Mouse (Mus musculus): ENCODE data around the gene Pirt. TPM values are rescaled to one million over a fixed set of nuclear protein-coding genes. Genes with fewer than 3 reads are reported as not detected.

The Pirt gene
- polyA plus RNA-seq, 1 experiment from 2014 or later, result 5.6 TPM

DNA sequence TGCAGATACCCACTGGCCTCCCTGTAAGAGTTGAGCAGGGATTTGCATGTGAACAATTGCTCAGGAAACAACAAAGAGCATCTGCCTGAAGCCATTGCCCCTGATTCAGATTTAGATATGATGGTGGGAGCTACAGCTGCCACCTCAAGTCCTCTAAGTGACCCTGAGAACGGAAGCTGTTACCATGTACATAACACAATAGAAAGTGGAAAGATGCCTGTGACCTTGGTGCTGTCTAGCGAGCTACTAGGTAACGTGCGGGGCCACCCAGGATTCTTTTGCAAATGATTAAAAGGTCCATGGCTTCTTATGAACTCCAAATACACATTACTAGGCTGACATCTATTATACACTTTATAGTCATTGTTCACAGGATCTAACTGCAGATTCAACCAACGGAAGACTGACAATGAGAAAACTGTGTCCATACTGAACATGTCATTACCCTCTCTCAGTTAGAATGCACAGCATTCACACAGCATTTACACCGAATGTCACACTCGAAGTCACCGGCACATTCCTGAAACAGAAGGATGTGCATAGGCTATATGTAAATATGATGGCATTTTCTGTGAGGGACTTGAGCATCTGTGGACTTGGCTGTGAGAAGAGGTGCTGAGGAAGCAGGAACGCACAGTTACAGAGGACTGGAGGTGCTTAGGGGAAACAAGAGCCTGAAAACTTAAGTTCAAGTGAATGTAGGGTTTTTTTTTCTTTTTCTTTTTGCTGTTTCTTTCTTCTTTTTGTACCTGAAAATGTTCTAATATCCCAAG, 21.2 kb downstream of the Pirt start:
- 75% methylated on average over 9 of the region's 9 CpGs for whole genome bisulfite sequencing
- H3K36me3 ChIP-seq (ENCODE audit: control insufficient read depth, insufficient read depth, low read length), result no peaks in the 10 kb centered on the region
- no peak overlapping the region for H3K9ac ChIP-seq (ENCODE audit: low read length)
- ATAC-seq (replicated peaks; ENCODE audit: low FRiP score, low TSS enrichment, low read depth), result no peak
- no peaks in the 10 kb centered on the region for H3K27me3 ChIP-seq (replicated peaks; ENCODE audit: control insufficient read depth, insufficient read depth, low read length)
- no peak for DNase-seq (ENCODE audit: low spot score)
- H3K9me3 ChIP-seq (ENCODE audit: control insufficient read depth, low read length), result no peaks in the 10 kb centered on the region
- H3K27ac ChIP-seq (ENCODE audit: low read depth), result no peak overlapping the region
- no peak overlapping the region for H3K4me3 ChIP-seq (ENCODE audit: low read depth, low read length)
- H3K4me2 ChIP-seq (ENCODE audit: low read length), result no peak overlapping the region
- no peaks in the 10 kb centered on the region for H3K4me1 ChIP-seq (replicated peaks; ENCODE audit: control insufficient read depth, insufficient read depth, low read length)

DNA sequence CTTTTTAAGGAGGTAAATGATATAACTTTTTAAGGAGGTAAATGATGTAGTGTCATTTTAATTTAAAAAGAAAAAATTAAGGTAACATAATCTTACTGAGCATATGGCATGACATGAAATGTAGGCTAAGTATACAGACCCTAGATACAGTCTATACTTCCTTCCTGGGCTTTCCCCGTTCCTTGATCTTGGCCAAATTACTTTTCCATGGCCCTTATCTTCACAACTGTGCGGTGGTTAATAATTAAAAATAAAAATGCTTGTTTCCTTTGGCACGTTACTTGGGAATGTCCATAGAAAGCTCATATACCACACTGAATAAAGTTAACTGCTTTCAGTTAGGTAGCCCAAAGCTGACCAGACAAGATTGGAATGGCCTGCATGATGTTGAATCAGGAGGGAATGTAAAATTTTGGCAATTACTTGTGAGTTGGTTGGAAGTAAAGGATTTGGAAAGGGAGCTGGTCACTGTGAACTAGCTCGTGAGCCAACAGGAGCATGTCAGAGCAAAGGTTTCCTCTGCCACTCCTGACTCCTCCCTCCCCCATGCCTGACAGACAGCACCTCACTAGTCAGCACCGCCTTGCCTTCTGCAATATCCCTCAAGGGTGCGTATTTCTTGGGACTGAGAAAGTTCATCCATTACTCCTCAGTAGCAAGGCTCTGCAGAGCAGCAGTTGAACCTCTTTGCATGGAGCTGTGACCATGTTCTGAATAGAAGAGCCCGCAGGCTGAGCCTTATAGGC, 22.8 kb downstream of the Pirt start:
- Histone ChIP-seq H3K27ac (ENCODE audit: low read depth) (no peak overlapping the region), H3K36me3 (ENCODE audit: control insufficient read depth, insufficient read depth, low read length) (no peaks in the 10 kb centered on the region), H3K4me3 (ENCODE audit: low read depth, low read length) (no peak overlapping the region), H3K9me3 (ENCODE audit: control insufficient read depth, low read length) (no peaks in the 10 kb centered on the region), H3K4me1 (replicated peaks; ENCODE audit: control insufficient read depth, insufficient read depth, low read length) (no peaks in the 10 kb centered on the region), H3K27me3 (replicated peaks; ENCODE audit: control insufficient read depth, insufficient read depth, low read length) (no peaks in the 10 kb centered on the region), H3K4me2 (ENCODE audit: low read length) (no peak overlapping the region), H3K9ac (ENCODE audit: low read length) (no peak overlapping the region)
- ATAC-seq (replicated peaks; ENCODE audit: low FRiP score, low TSS enrichment, low read depth), result peak; percentile 43; the same call in 1 of the 2 replicates
- no peak for DNase-seq (ENCODE audit: low spot score)
- WGBS, result 71% methylated on average over 7 of the region's 7 CpGs

DNA sequence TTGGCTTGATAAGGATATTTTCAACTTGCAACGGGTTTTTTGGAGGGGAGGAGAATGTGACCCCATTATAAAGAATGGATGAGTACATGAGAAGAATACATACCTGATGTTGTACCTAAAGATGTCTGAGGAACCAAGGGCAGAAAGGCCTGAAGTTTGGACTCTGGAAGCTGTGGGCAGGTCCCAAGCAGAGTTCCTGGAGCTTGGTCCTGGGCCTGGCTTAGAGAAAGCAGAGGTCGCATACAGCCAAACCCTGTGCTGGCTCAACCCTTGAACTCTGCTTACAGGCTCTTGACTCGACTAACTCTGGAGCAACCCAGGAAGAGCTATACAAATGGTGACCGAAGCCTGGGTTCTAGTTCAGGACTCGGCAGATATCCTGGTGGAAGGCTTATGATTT, 30.2 kb downstream of the Pirt start:
- WGBS, result 87% methylated on average over 5 of the region's 5 CpGs
- no peak for ATAC-seq (replicated peaks; ENCODE audit: low FRiP score, low TSS enrichment, low read depth)

DNA sequence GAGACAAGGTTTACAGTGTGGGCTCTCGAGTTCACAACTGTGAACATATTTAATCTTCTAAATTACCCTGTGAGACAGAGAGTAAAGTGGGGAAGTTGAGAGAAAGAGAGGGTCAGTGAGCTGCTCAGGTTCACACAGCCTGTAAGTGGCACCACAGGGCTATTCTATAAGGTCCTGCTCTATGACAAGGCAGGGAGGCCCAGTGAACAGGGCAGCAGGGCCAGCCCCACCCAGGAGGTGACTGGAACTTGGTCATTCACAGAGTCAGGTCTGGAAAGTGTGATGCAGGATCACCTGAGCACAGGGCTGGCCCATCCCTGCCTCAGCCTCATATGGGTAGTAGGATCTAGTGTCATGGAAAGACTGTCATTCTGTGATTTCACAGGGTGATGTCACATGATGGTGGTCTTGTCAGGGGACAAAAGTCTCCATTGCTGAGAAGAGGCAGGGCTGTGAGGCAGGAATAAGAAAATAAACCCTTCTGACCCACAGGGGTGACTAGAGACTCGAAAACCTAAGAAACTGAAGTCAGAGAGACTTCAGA, 33.5 kb downstream of the Pirt start:
- Histone ChIP-seq H3K9me3 (ENCODE audit: control insufficient read depth, low read length) (no peaks in the 10 kb centered on the region), H3K9ac (ENCODE audit: low read length) (no peak overlapping the region), H3K4me2 (ENCODE audit: low read length) (no peak overlapping the region), H3K4me1 (replicated peaks; ENCODE audit: control insufficient read depth, insufficient read depth, low read length) (no peaks in the 10 kb centered on the region), H3K27ac (ENCODE audit: low read depth) (no peak overlapping the region), H3K4me3 (ENCODE audit: low read depth, low read length) (no peak overlapping the region), H3K27me3 (replicated peaks; ENCODE audit: control insufficient read depth, insufficient read depth, low read length) (no peaks in the 10 kb centered on the region), H3K36me3 (ENCODE audit: control insufficient read depth, insufficient read depth, low read length) (no peaks in the 10 kb centered on the region)
- DNase-seq (ENCODE audit: low spot score) (no peak), ATAC-seq (replicated peaks; ENCODE audit: low FRiP score, low TSS enrichment, low read depth) (no peak)
- 55% methylated on average over 2 of the region's 2 CpGs for WGBS

More for the DNA sequence above, 30.2 kb downstream of the Pirt start:
- no peak for DNase-seq (ENCODE audit: low spot score)
- Histone ChIP-seq H3K9ac (ENCODE audit: low read length) (no peak overlapping the region), H3K9me3 (ENCODE audit: control insufficient read depth, low read length) (no peaks in the 10 kb centered on the region), H3K4me2 (ENCODE audit: low read length) (no peak overlapping the region), H3K27ac (ENCODE audit: low read depth) (no peak overlapping the region), H3K27me3 (replicated peaks; ENCODE audit: control insufficient read depth, insufficient read depth, low read length) (no peaks in the 10 kb centered on the region), H3K36me3 (ENCODE audit: control insufficient read depth, insufficient read depth, low read length) (no peaks in the 10 kb centered on the region), H3K4me1 (replicated peaks; ENCODE audit: control insufficient read depth, insufficient read depth, low read length) (no peaks in the 10 kb centered on the region), H3K4me3 (ENCODE audit: low read depth, low read length) (no peak overlapping the region)

DNA sequence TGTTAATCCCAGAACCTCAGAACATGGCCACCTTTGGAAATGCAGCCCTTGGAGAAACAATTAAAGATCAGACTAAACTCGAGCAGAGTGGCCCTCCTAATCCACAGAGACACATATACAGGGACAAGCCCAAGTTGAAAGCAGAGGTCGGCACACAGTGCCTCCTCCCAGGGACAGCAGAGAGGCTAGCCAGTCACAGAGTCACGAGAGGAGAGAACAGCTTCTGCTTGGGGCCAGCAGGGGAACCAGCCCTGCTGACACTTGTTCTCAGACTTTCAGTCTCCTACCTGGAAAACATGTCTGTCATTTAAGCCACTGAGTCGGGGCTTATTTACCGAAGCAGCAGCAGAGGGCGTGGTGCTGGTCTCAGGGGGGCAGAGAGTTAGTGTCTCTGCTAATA, 34.7 kb downstream of the Pirt start:
- no peak overlapping the region for H3K27ac ChIP-seq (ENCODE audit: low read depth)
- no peak for ATAC-seq (replicated peaks; ENCODE audit: low FRiP score, low TSS enrichment, low read depth)

DNA sequence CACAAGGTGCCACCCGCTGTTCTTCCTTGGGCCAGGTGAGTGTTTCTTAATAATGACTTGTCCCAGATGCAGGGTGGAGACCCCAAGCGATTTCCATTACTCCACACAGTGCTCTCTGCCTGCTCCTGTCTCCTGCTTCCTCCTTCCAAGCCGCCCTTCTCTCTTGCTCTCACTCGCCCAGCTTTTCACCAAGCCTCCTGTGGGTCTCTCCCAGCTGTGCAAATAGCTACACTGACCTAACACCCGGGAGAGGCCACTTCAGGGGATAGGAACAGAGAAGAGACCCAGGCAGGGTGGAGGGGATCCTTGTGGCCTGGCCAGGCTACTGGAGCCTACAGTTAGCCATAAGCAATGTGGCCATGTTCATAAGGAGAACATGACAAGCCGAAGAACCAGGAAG, 35.1 kb downstream of the Pirt start:
- no peaks in the 10 kb centered on the region for H3K9me3 ChIP-seq (ENCODE audit: control insufficient read depth, low read length)
- no peak overlapping the region for H3K9ac ChIP-seq (ENCODE audit: low read length)
- H3K36me3 ChIP-seq (ENCODE audit: control insufficient read depth, insufficient read depth, low read length), result no peaks in the 10 kb centered on the region
- no peaks in the 10 kb centered on the region for H3K27me3 ChIP-seq (replicated peaks; ENCODE audit: control insufficient read depth, insufficient read depth, low read length)
- H3K4me2 ChIP-seq (ENCODE audit: low read length), result no peak overlapping the region
- no peak overlapping the region for H3K27ac ChIP-seq (ENCODE audit: low read depth)
- H3K4me1 ChIP-seq (replicated peaks; ENCODE audit: control insufficient read depth, insufficient read depth, low read length), result no peaks in the 10 kb centered on the region
- ATAC-seq (replicated peaks; ENCODE audit: low FRiP score, low TSS enrichment, low read depth) (no peak), DNase-seq (ENCODE audit: low spot score) (no peak)
- whole genome bisulfite sequencing, result 76% methylated on average over 6 of the region's 6 CpGs
- H3K4me3 ChIP-seq (ENCODE audit: low read depth, low read length), result no peak overlapping the region

More for the DNA sequence above, 34.7 kb downstream of the Pirt start:
- 61% methylated on average over 6 of the region's 6 CpGs for WGBS
- Histone ChIP-seq H3K27me3 (replicated peaks; ENCODE audit: control insufficient read depth, insufficient read depth, low read length) (no peaks in the 10 kb centered on the region), H3K4me2 (ENCODE audit: low read length) (no peak overlapping the region), H3K9ac (ENCODE audit: low read length) (no peak overlapping the region), H3K36me3 (ENCODE audit: control insufficient read depth, insufficient read depth, low read length) (no peaks in the 10 kb centered on the region), H3K4me3 (ENCODE audit: low read depth, low read length) (no peak overlapping the region), H3K9me3 (ENCODE audit: control insufficient read depth, low read length) (no peaks in the 10 kb centered on the region), H3K4me1 (replicated peaks; ENCODE audit: control insufficient read depth, insufficient read depth, low read length) (no peaks in the 10 kb centered on the region)
- DNase-seq (ENCODE audit: low spot score), result no peak

DNA sequence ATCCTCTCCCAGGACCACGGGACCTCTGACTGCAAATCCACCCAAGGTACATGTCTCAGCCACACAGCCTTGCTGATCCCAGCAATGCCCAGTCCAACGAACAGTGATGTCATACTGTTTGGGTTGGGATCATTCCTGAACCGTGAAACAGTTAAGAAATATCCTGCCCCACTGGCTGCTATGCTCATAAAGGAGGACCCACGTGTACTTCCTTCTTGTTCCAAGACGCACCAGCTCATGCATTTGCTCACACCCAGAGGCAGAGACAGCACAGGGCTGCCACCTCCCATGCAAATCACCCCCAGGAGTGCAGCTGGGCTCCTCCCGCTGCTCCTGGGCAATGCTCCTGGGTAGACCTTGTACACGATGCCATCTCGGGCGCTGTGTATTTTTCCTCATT, 44.5 kb downstream of the Pirt start, which contains the start of gene Tmem238l:
Gene Tmem238l, plus strand, starts transcription at position 336 of the 400 bp plus-strand sequence.
- no peak within 1 kb of the TSS for H3K4me2 ChIP-seq (ENCODE audit: low read length)
- WGBS, result 75% methylated on average over 9 of the region's 9 CpGs
- ATAC-seq (replicated peaks; ENCODE audit: low FRiP score, low TSS enrichment, low read depth) (no peak), DNase-seq (ENCODE audit: low spot score) (no peak)
- peaks cover 2% of the 10 kb centered on the region; the same call in 1 of the 2 replicates for H3K9me3 ChIP-seq (ENCODE audit: control insufficient read depth, low read length)
- H3K27me3 ChIP-seq (replicated peaks; ENCODE audit: control insufficient read depth, insufficient read depth, low read length), result no peaks in the 10 kb centered on the region
- no peak within 1 kb of the TSS for H3K9ac ChIP-seq (ENCODE audit: low read length)
- H3K36me3 ChIP-seq (ENCODE audit: control insufficient read depth, insufficient read depth, low read length), result no peaks in the 10 kb centered on the region
- no peak within 1 kb of the TSS for H3K4me3 ChIP-seq (ENCODE audit: low read depth, low read length)
- H3K4me1 ChIP-seq (replicated peaks; ENCODE audit: control insufficient read depth, insufficient read depth, low read length), result no peaks in the 10 kb centered on the region
- no peak within 1 kb of the TSS for H3K27ac ChIP-seq (ENCODE audit: low read depth)

DNA sequence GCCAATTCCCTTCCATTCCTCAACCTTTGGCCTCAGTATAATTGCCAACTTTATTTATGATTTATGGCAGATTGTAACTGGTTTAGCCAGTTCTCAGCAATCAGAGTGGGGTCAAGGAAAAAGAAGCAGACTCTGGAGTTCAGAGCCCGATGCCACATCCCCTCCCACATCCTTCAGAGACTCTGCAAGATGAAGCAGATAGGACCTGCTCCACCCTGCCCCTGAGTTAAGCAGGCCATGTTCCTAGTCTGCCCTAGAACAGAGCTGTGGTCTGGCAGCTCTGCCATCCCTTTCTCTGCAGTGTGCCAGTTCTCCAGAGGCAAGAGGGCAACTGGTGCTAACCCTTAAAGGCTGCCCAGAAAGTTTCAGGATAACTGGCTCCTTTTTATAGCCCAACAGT, 49.0 kb downstream of the Pirt start:
- Histone ChIP-seq H3K4me3 (ENCODE audit: low read depth, low read length) (no peak overlapping the region), H3K27ac (ENCODE audit: low read depth) (peak overlapping the region; percentile 54; the same call in 1 of the 2 replicates), H3K27me3 (replicated peaks; ENCODE audit: control insufficient read depth, insufficient read depth, low read length) (no peaks in the 10 kb centered on the region), H3K9ac (ENCODE audit: low read length) (no peak overlapping the region), H3K36me3 (ENCODE audit: control insufficient read depth, insufficient read depth, low read length) (no peaks in the 10 kb centered on the region), H3K4me2 (ENCODE audit: low read length) (no peak overlapping the region), H3K4me1 (replicated peaks; ENCODE audit: control insufficient read depth, insufficient read depth, low read length) (no peaks in the 10 kb centered on the region), H3K9me3 (ENCODE audit: control insufficient read depth, low read length) (no peaks in the 10 kb centered on the region)
- ATAC-seq (replicated peaks; ENCODE audit: low FRiP score, low TSS enrichment, low read depth), result peak; percentile 87
- WGBS, result 54% methylated on average over 1 of the region's 1 CpGs
- peak; percentile 53 for DNase-seq (ENCODE audit: low spot score)
